Mouse (Mus musculus) bone marrow, adult 2 months (tissue): ENCODE measurements around the gene Cttnbp2.
"Not testable (repeated sequence)": the region's sequence is repeated elsewhere in the genome, so short reads cannot be mapped to it uniquely, and the experiment has no call there.

ENCODE experiments used
- CTCF ChIP-seq: fragments of 200-500 bp; IDR thresholded peaks from 2 replicates; pipeline ENCODE4 v1.5.1; 2011; ENCODE audit warnings: low read length, control low read depth; ENCODE audit not compliant: control insufficient read depth, insufficient read depth
- POLR2A ChIP-seq: fragments of 200-500 bp; IDR thresholded peaks from 2 replicates; pipeline ENCODE4 v1.6.1; 2011; ENCODE audit warnings: low read depth, mild to moderate bottlenecking, control low read depth, low read length, borderline replicate concordance; ENCODE audit not compliant: control insufficient read depth

- not testable (repeated sequence) for TF ChIP-seq CTCF, POLR2A
Observed at GRCm38 (mm10) chr6:18377755-18378154, 136.9 kb downstream of the Cttnbp2 start.
